Mouse (Mus musculus) CH12.LX (cell line): ENCODE data around the gene Fez2. TPM values are rescaled to one million over a fixed set of nuclear protein-coding genes. Genes with fewer than 3 reads are reported as not detected.

ENCODE experiments used
- DNase-seq: peaks from one replicate; pipeline ENCODE4 v3.0.0-alpha.2; 2013; ENCODE audit errors: extremely low read depth
- H3K27ac ChIP-seq: 2 replicates; pipeline ENCODE4 v1.5.1; 2012; ENCODE audit warnings: low read depth, mild to moderate bottlenecking, control low read depth, moderate library complexity; ENCODE audit not compliant: insufficient read depth
- H3K27me3 ChIP-seq: replicated peaks from 2 replicates; pipeline ENCODE3; 2012; ENCODE audit warnings: inconsistent platforms
- H3K36me3 ChIP-seq, 2 experiments: replicated peaks in 1 of 2; 2 replicates each; pipeline versions ENCODE3 to v1.6.1; 2012; ENCODE audit warnings: inconsistent platforms in 1 of 2, low read length in 1 of 2, mild to moderate bottlenecking in 1 of 2, mixed read lengths in 1 of 2, moderate library complexity in 1 of 2; ENCODE audit not compliant: control insufficient read depth in 1 of 2, insufficient read depth in 1 of 2
- H3K4me1 ChIP-seq, 2 experiments: 2 replicates each; pipeline ENCODE4 v1.6.1; 2012; ENCODE audit warnings: inconsistent platforms in 1 of 2, moderate library complexity in 1 of 2; ENCODE audit not compliant: insufficient read depth in 2 of 2, control insufficient read depth in 1 of 2
- H3K4me2 ChIP-seq: 2 replicates; pipeline ENCODE4 v1.6.1; 2012; ENCODE audit warnings: low read depth, mild to moderate bottlenecking, control low read depth; ENCODE audit not compliant: poor library complexity, insufficient read depth, severe bottlenecking
- H3K4me3 ChIP-seq, 3 experiments: fragments of 150-350 bp in 1 of 3; sonication (generic) in 1 of 3; replicated peaks in 1 of 3; 2 replicates each; pipeline versions ENCODE3 to v1.5.1; 2011 to 2012; ENCODE audit warnings: low read depth in 2 of 3, low read length in 2 of 3, mild to moderate bottlenecking in 2 of 3, moderate library complexity in 2 of 3, control low read depth in 1 of 3, improper control_type of control experiment in 1 of 3, inconsistent platforms in 1 of 3, mixed read lengths in 1 of 3; ENCODE audit not compliant: poor library complexity in 1 of 3
- H3K79me2 ChIP-seq: replicated peaks from 2 replicates; pipeline ENCODE4 v1.6.1; 2012; ENCODE audit warnings: mild to moderate bottlenecking, moderate library complexity; ENCODE audit not compliant: control insufficient read depth, poor library complexity, insufficient read depth, severe bottlenecking; ENCODE audit errors: extremely low read depth
- H3K9ac ChIP-seq: 2 replicates; pipeline ENCODE4 v1.6.1; 2012; ENCODE audit warnings: low read depth, mild to moderate bottlenecking, control low read depth, moderate library complexity; ENCODE audit not compliant: insufficient read depth
- H3K9me3 ChIP-seq: replicated peaks from 2 replicates; pipeline ENCODE3; 2012; ENCODE audit warnings: low read length, inconsistent platforms, mixed read lengths
- BHLHE40 ChIP-seq: IDR thresholded peaks from 2 replicates; pipeline ENCODE4 v1.6.1; 2011; ENCODE audit warnings: mild to moderate bottlenecking, low read depth, low read length, improper control_type of control experiment
- CHD1 ChIP-seq: IDR thresholded peaks from 2 replicates; pipeline ENCODE4 v1.6.1; 2012; ENCODE audit warnings: low read depth, low read length, improper control_type of control experiment, inconsistent platforms
- CTCF ChIP-seq, 2 experiments: IDR thresholded peaks in 1 of 2; conservative IDR thresholded peaks in 1 of 2; 2 replicates each; pipeline ENCODE4 v1.5.1; 2011 to 2012; ENCODE audit warnings: low read depth in 2 of 2, low read length in 2 of 2, improper control_type of control experiment in 1 of 2, inconsistent platforms in 1 of 2, mild to moderate bottlenecking in 1 of 2, moderate library complexity in 1 of 2
- E2F4 ChIP-seq: IDR thresholded peaks from 2 replicates; pipeline ENCODE4 v1.6.1; 2011; ENCODE audit warnings: low read depth, low read length, improper control_type of control experiment; ENCODE audit not compliant: insufficient replicate concordance
- ETS1 ChIP-seq: conservative IDR thresholded peaks from 2 replicates; pipeline ENCODE4 v1.6.1; 2012; ENCODE audit warnings: low read depth, mild to moderate bottlenecking, inconsistent platforms, low read length, improper control_type of control experiment, moderate library complexity
- GABPA ChIP-seq: IDR thresholded peaks from 2 replicates; pipeline ENCODE4 v1.6.1; 2012; ENCODE audit warnings: low read depth, low read length, improper control_type of control experiment, inconsistent platforms; ENCODE audit not compliant: insufficient replicate concordance
- IRF4 ChIP-seq: IDR thresholded peaks from 2 replicates; pipeline ENCODE4 v1.6.1; 2014; ENCODE audit warnings: low read depth, mild to moderate bottlenecking, inconsistent platforms, low read length, improper control_type of control experiment
- JUN ChIP-seq: IDR thresholded peaks from 2 replicates; pipeline ENCODE4 v1.6.1; 2011; ENCODE audit warnings: low read depth, mild to moderate bottlenecking, low read length, improper control_type of control experiment, moderate library complexity; ENCODE audit not compliant: insufficient read depth
- MAFK ChIP-seq: IDR thresholded peaks from 2 replicates; pipeline ENCODE4 v1.6.1; 2011; ENCODE audit warnings: low read length, improper control_type of control experiment; ENCODE audit not compliant: insufficient replicate concordance
- MAX ChIP-seq: IDR thresholded peaks from 2 replicates; pipeline ENCODE4 v1.6.1; 2011; ENCODE audit warnings: low read length, improper control_type of control experiment
- MEF2A ChIP-seq: IDR thresholded peaks from 2 replicates; pipeline ENCODE4 v1.6.1; 2014; ENCODE audit warnings: low read depth, mild to moderate bottlenecking, inconsistent platforms, low read length, improper control_type of control experiment, borderline replicate concordance
- MXI1 ChIP-seq: IDR thresholded peaks from 2 replicates; pipeline ENCODE4 v1.6.1; 2011; ENCODE audit warnings: mild to moderate bottlenecking, low read depth, low read length, improper control_type of control experiment
- NELFE ChIP-seq: IDR thresholded peaks from 2 replicates; pipeline ENCODE4 v1.6.1; 2011; ENCODE audit warnings: low read depth, low read length, improper control_type of control experiment
- NRF1 ChIP-seq: IDR thresholded peaks from 2 replicates; pipeline ENCODE4 v1.6.1; 2014; ENCODE audit warnings: low read depth, mild to moderate bottlenecking, inconsistent platforms, low read length, improper control_type of control experiment, moderate library complexity
- PAX5 ChIP-seq: IDR thresholded peaks from 2 replicates; pipeline ENCODE4 v1.6.1; 2012; ENCODE audit warnings: low read length, inconsistent platforms, mixed read lengths
- POLR2A ChIP-seq: IDR thresholded peaks from 2 replicates; pipeline ENCODE4 v1.6.1; 2011; ENCODE audit warnings: low read depth, mild to moderate bottlenecking, improper control_type of control experiment, low read length
- RAD21 ChIP-seq: IDR thresholded peaks from 2 replicates; pipeline ENCODE4 v1.6.1; 2011; ENCODE audit warnings: low read depth, mild to moderate bottlenecking, low read length, improper control_type of control experiment, moderate library complexity
- SMC3 ChIP-seq: IDR thresholded peaks from 2 replicates; pipeline ENCODE4 v1.6.1; 2011; ENCODE audit warnings: low read depth, low read length, improper control_type of control experiment
- TBP ChIP-seq: conservative IDR thresholded peaks from 2 replicates; pipeline ENCODE4 v1.6.1; 2011; ENCODE audit warnings: low read depth, low read length, improper control_type of control experiment
- TCF12 ChIP-seq: IDR thresholded peaks from 2 replicates; pipeline ENCODE4 v1.6.1; 2014; ENCODE audit warnings: low read depth, mild to moderate bottlenecking, inconsistent platforms, low read length, improper control_type of control experiment
- UBTF ChIP-seq: IDR thresholded peaks from 2 replicates; pipeline ENCODE4 v1.6.1; 2012; ENCODE audit warnings: low read depth, mild to moderate bottlenecking, inconsistent platforms, low read length, improper control_type of control experiment, moderate library complexity
- USF1 ChIP-seq: IDR thresholded peaks from 2 replicates; pipeline ENCODE4 v1.6.1; 2014; ENCODE audit warnings: low read depth, mild to moderate bottlenecking, inconsistent platforms, low read length, improper control_type of control experiment
- USF2 ChIP-seq: conservative IDR thresholded peaks from 2 replicates; pipeline ENCODE4 v1.6.1; 2011; ENCODE audit warnings: low read depth, low read length, improper control_type of control experiment
- ZC3H11A ChIP-seq: IDR thresholded peaks from 2 replicates; pipeline ENCODE4 v1.6.1; 2012; ENCODE audit warnings: low read depth, mild to moderate bottlenecking, inconsistent platforms, low read length, improper control_type of control experiment
- ZMIZ1 ChIP-seq: IDR thresholded peaks from 2 replicates; pipeline ENCODE4 v1.6.1; 2012; ENCODE audit warnings: low read depth, mild to moderate bottlenecking, inconsistent platforms, low read length, improper control_type of control experiment
- ZNF384 ChIP-seq: IDR thresholded peaks from 2 replicates; pipeline ENCODE4 v1.6.1; 2012; ENCODE audit warnings: low read depth, low read length, improper control_type of control experiment, inconsistent platforms
- dilution Hi-C: fragments of 300-500 bp; cut with MboI; formaldehyde crosslinking; loops from 2 replicates; pipeline ENCODE4 v1.14.3; 2020; ENCODE audit warnings: low sequenced_read_pairs; ENCODE audit not compliant: extremely low pct_unique_long_range_greater_than_20kb, extremely low pct_ligation_motif_present
- in situ Hi-C: fragments of 300-500 bp; cut with MboI; formaldehyde crosslinking; loops from 3 replicates; pipeline ENCODE4 v1.14.3; 2019; ENCODE audit warnings: low sequenced_read_pairs, low pct_ligation_motif_present, low pct_unique_long_range_greater_than_20kb, mixed read lengths
- polyA plus RNA-seq: library from polyadenylated mRNA; unstranded; fragments of >175 nt; gene quantifications from 2 replicates; pipeline ENCODE4 v1.2.1, GENCODE M21; 2012; ENCODE audit warnings: low read depth; ENCODE audit not compliant: insufficient read length
- total RNA-seq, 2 experiments: library from RNA; depleted of rRNA; stranded (reverse); fragments of 300-350 nt in 1 of 2; fragments of >200 nt in 1 of 2; gene quantifications; 2 replicates each; pipeline ENCODE4 v1.2.3; 2012 to 2014

The Fez2 gene
- total and polyA plus RNA-seq, 3 experiments, result 13.5 to 18.7 (median 14.2) TPM

DNA sequence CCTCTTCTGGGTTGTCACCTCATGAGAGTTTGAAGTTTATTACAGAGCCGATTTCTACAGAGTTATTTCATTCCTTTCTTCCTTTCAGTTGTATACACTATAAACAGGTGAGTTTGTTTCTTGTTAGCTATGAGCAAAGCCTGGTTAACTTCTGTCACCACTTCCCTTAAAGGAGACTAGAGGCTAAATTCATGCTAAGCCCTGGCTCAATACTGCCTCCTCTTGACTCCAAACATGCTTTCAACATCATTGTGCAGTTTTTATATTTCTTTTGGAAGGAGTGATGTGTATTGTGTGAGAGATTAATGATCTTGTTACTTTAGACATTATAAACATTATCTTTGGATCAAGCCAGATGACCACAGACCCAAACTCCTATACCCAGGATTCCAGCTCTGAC lies 47.5 kb downstream of the Fez2 start:
- in situ Hi-C loops, result no loop called here
- no peak overlapping the region for H3K27ac ChIP-seq
- H3K9ac ChIP-seq, result no peak overlapping the region
- TF ChIP-seq CTCF (conservative IDR thresholded peaks at IDR 0.05 in 1 of 2, IDR thresholded peaks at IDR 0.05 in 1 of 2; ENCODE audit: low read depth in 2 of 2, low read length in 2 of 2) (peak in 1 of 2 experiments; percentile 63; a peak in 2 of 4 replicates), SMC3 (peak; percentile 59), TBP (no peak), RAD21 (peak; percentile 69), IRF4 (no peak)
- H3K79me2 ChIP-seq, result no peaks in the 10 kb centered on the region
- peaks cover 13 to 39% of the 10 kb centered on the region in 2 experiments for H3K4me1 ChIP-seq
- H3K36me3 ChIP-seq, result peaks cover 49 to 84% of the 10 kb centered on the region in 2 experiments
- no peaks in the 10 kb centered on the region for H3K9me3 ChIP-seq
- no peak for DNase-seq
- no peak overlapping the region for H3K4me2 ChIP-seq
- dilution Hi-C loops, result no loop called here
- H3K4me3 ChIP-seq, result no peak overlapping the region
- H3K27me3 ChIP-seq, result no peaks in the 10 kb centered on the region

- Histone ChIP-seq H3K79me2 (no peaks in the 10 kb centered on the region), H3K9ac (no peak overlapping the region), H3K4me2 (no peak overlapping the region), H3K27ac (no peak overlapping the region), H3K9me3 (no peaks in the 10 kb centered on the region), H3K27me3 (no peaks in the 10 kb centered on the region), H3K4me1 (peaks cover 9 to 36% of the 10 kb centered on the region in 2 experiments), H3K4me3 (no peak overlapping the region), H3K36me3 (peaks cover 57 to 91% of the 10 kb centered on the region in 2 experiments)
- dilution Hi-C loops, result no loop called here
- DNase-seq, result no peak
- no peak for TF ChIP-seq PAX5
- TF ChIP-seq TCF12, result no peak
- TF ChIP-seq BHLHE40, result no peak
- TF ChIP-seq ZNF384, result no peak
- TF ChIP-seq NELFE, result no peak
- no peak for TF ChIP-seq TBP
- no peak for TF ChIP-seq GABPA
- TF ChIP-seq CHD1, result no peak
- no peak for TF ChIP-seq JUN
- in situ Hi-C loops, result loop anchor here (5.0 kb wide), 1 partner anchor 171 kb away; no protein-coding TSS in a partner anchor
Measured at GRCm38 (mm10) chr17:78368481-78368880, 49.5 kb downstream of the Fez2 start.

- H3K4me2 ChIP-seq, result no peak overlapping the region
- H3K36me3 ChIP-seq, result peaks cover 51 to 76% of the 10 kb centered on the region in 2 experiments
- peaks cover 15 to 41% of the 10 kb centered on the region in 2 experiments for H3K4me1 ChIP-seq
- H3K27me3 ChIP-seq, result no peaks in the 10 kb centered on the region
- no peaks in the 10 kb centered on the region for H3K9me3 ChIP-seq
- H3K9ac ChIP-seq, result no peak overlapping the region
- in situ Hi-C loops, result loop anchor here (5.0 kb wide), 1 partner anchor 169 kb away; no protein-coding TSS in a partner anchor
- H3K4me3 ChIP-seq, result no peak overlapping the region
- DNase-seq, result no peak
- no peak overlapping the region for H3K27ac ChIP-seq
- H3K79me2 ChIP-seq, result no peaks in the 10 kb centered on the region
- dilution Hi-C loops, result no loop called here
- TF ChIP-seq CHD1 (no peak), JUN (no peak), ETS1 (no peak), USF1 (no peak), MAFK (no peak), ZMIZ1 (no peak), E2F4 (no peak), PAX5 (no peak), USF2 (no peak), NRF1 (no peak), SMC3 (no peak), POLR2A (no peak), TCF12 (no peak), MEF2A (no peak), MAX (no peak), ZC3H11A (no peak), UBTF (no peak), MXI1 (no peak)
Measured at GRCm38 (mm10) chr17:78366070-78366469, 51.9 kb downstream of the Fez2 start.
